Mouse (Mus musculus): ENCODE measurements around the gene Mael. TPM values are rescaled to one million over a fixed set of nuclear protein-coding genes. Genes with fewer than 3 reads are reported as not detected.

Gene Mael
- polyA plus RNA-seq (2015; fragmentation: Nextera tagmentation; extraction: Ambion mirVana), result 0.22 and 0.24 TPM in 2 replicates

GRCm38 (mm10) chr1:166238315-166238969, at the start of gene Mael:
Gene Mael, minus strand, starts transcription at chr1:166238747.

GRCm38 (mm10) chr1:166253898-166254894, 15.6 kb upstream of the Mael start, which contains the start of gene Ildr2:
Gene Ildr2, plus strand, starts transcription at chr1:166254139.

Other genes starting within 250 kb of the Mael start
- 10.8 and 12.7 TPM in 2 replicates for gene Pou2f1, start 236.1 kb downstream of the Mael start, polyA plus RNA-seq (2015; fragmentation: Nextera tagmentation; extraction: Ambion mirVana)
- gene Dusp27, start 110.8 kb downstream of the Mael start, polyA plus RNA-seq (2015; fragmentation: Nextera tagmentation; extraction: Ambion mirVana), result 0.57 TPM in 2 replicates
- gene Gpa33, start 108.5 kb downstream of the Mael start, polyA plus RNA-seq (2015; fragmentation: Nextera tagmentation; extraction: Ambion mirVana), result not detected in 2 replicates
- 6.6 TPM in 2 replicates for gene Ildr2, start 15.4 kb upstream of the Mael start, polyA plus RNA-seq (2015; fragmentation: Nextera tagmentation; extraction: Ambion mirVana)
- 50.0 and 55.1 TPM in 2 replicates for gene Tada1, start 140.3 kb upstream of the Mael start, polyA plus RNA-seq (2015; fragmentation: Nextera tagmentation; extraction: Ambion mirVana)
- gene Pogk, start 171.1 kb upstream of the Mael start, polyA plus RNA-seq (2015; fragmentation: Nextera tagmentation; extraction: Ambion mirVana), result 12.9 and 16.2 TPM in 2 replicates

Data from neural tube, postnatal 0 days (tissue).